Mouse (Mus musculus) c-Kit-positive CD71-positive TER-119-negative erythroid progenitor cells, embryonic 14.5 days (primary cell): Measurements from ENCODE around the gene Sec14l3.
"Not testable (repeated sequence)": the region's sequence is repeated elsewhere in the genome, so short reads cannot be mapped to it uniquely, and the experiment has no call there.

Source experiments
- DNase-seq: peaks from one replicate; pipeline ENCODE4 v3.0.0-alpha.2; 2013; ENCODE audit warnings: low read depth

Gene Sec14l3

GRCm38 (mm10) chr11:4064627-4065122, at the start of gene Sec14l3:
Gene Sec14l3, plus strand, starts transcription at chr11:4064841.
- DNase-seq: no peak

DNA sequence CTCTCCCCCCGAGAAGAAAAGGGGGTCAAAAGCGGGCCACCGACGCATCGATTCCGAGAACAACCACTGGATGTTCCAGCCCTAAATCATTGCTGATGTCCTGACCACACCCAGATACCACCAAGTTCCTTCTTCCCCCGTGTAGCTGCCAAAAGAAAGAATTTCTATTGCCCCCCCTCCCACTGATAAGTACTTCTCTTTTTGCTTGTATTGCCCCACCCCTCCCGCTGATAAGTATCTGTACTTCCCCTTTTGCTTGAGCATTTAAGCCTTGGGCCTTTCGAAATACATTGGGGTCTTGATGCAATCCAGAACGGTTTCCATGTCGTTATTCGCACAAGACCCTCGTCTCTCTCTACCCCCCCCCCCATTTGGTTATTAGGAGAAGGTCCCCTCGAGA, 48.8 kb upstream of the Sec14l3 start:
- not testable (repeated sequence) for DNase-seq

- DNase-seq: not testable (repeated sequence)
Observed at GRCm38 (mm10) chr11:4022111-4022510, 42.5 kb upstream of the Sec14l3 start.

DNA sequence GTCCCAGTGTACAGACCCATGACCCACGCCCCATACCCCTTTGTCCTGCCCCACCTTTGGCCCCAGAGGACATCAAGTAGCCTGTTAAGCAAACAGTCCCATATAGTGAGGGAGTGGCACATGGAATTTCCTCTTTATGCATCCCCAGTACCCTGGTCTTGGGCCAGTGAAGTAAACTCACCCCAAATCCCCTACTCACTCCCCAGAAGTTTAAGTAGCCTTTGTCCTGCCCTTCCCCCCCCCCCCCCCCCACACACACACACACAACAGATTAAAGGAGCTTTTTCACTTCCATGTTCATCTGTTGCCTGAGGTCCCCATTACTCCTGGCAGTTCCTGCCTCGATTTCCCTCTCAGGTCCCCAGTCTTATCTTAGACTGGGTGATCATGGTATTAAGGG, 41.3 kb upstream of the Sec14l3 start:
- no peak for DNase-seq

- DNase-seq: no peak
Observed at GRCm38 (mm10) chr11:4027066-4027465, 37.6 kb upstream of the Sec14l3 start.

DNA sequence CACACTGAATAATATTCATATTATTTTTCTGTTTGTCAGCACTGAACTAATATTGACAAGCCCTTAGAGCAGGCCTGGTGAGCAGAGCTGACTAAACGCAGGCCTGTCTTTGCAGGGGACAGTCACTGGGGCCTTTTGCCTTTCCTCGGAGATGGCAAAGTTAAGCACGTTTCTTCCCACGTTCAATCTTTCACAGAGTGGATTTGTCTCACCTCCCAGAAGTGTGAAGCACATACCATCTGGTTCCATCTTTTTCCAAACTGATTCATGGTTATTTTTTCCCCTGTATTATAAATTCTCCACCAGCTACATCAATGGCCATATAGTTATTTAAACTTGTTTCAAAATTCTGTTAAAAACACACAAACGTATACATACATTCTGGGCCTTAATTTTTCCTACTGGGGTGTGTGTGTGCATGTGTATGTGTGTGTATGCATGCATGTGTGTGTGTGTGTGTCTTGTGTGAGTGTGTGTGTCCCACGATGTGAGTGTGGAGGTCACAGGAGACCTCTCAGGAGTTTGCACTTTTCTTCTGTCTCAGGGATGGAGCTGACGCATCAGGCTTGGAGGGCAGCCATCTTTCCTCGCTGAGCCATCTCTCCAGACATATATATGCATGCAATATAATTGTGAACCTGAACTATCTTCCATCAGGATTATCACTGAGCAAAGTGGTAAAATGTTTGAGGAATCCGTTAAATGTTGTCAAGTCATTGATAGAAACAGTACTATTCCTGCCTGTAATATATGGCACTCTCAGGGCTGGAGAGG, 36.9 kb upstream of the Sec14l3 start:
- DNase-seq: no peak

DNA sequence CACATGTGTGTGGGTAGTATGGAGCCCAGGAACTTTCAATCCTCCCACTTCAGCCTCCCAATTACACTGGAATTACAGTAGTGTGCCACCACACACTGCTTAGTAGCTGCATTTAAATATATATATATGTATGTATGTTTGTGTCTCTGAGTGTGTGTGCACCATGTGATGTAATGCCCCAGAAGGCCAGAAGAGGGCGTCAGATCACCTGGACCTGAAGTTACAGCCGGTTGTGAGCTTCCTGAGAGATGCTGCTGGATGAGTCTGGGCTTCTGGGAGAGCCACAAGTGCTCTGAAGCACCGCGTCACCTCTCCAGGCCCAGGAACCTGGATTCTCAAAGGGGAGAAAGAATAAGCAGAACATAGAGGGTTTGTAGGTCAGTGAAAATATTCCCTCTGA, 35.3 kb upstream of the Sec14l3 start:
- no peak for DNase-seq

- DNase-seq: no peak
Observed at GRCm38 (mm10) chr11:4031126-4031941, 33.3 kb upstream of the Sec14l3 start, which contains the start of gene Sec14l4. Gene Sec14l4, plus strand, starts transcription at chr11:4031462.

DNA sequence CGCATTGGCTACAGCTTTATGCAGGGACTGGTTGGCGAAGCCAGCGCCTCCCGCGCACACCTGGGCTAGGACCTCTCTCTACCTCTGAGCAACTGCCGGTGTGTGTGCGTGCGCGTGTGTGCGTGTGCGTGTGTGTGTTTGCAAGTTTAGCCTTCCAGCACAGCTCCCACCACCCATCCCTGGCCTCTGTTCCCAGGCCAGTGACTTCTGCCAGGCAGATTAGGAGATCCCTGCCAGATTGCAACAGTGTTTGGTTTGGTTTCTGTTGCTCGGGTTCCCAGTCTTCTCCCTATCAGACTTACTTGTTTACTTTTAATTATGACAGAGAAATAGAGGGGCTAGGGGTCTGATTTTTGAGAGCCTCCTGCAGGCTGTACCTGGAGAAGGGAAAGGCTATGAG, 32.7 kb upstream of the Sec14l3 start:
- no peak for DNase-seq

GRCm38 (mm10) chr11:4033471-4033870, 31.2 kb upstream of the Sec14l3 start:
- no peak for DNase-seq

GRCm38 (mm10) chr11:4034169-4034568, 30.5 kb upstream of the Sec14l3 start:
- DNase-seq: no peak

DNA sequence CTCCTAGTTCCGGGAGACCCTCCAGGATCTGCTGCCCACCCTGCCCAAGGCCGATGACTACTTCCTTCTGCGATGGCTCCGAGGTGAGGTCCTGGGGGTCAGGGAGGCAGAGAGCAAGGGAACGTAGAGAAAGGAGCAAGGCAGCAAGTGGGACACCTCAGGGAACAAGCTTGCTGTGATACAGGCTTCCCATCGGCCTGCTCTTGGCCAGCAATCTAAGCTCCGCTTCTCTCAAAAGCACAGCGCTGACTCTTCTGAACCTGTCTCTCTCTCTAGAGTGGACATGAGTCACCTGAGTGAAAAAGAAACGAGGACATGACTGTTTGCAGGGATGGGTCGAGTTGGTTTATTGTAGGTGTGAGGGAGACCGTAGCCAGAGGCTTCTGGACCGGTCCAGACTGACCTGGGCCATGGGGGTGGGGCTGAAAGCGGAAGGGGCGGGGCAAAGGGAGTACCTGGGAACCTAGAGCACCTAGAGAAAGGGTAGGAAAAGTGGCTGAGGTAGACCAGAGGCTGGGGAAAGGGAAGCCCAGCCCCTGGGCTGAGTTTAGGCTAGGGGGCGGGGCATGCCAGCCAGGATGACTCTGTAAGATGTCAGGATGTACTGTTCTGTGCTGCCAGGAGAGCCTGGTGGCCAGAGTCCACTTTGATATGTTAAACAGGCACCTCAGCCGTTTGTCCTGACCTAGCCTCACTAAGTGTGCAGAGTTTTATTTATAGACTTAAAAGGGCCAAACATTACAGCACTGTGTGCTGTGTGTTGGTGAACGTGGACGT, 29.3 kb upstream of the Sec14l3 start:
- DNase-seq: no peak

DNA sequence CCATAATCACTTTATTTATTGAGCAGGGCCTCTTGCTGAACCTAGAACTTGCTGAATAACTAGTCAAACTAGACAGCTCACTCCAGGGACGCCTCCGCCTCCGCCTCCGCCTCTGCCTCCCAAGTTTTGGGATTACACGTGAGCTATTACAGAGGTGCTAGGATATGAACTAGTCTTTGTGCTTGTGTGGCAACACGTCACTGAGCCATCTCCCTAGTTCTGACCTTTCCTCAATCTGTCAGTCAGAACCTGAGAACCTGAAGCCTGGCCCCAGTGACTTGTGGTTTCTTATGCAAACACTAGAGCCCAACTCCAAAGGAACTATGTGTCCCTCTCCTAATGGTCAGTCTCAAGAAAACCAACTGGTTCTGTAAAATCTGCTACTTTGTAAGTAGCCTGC, 28.7 kb upstream of the Sec14l3 start:
- DNase-seq: no peak

DNA sequence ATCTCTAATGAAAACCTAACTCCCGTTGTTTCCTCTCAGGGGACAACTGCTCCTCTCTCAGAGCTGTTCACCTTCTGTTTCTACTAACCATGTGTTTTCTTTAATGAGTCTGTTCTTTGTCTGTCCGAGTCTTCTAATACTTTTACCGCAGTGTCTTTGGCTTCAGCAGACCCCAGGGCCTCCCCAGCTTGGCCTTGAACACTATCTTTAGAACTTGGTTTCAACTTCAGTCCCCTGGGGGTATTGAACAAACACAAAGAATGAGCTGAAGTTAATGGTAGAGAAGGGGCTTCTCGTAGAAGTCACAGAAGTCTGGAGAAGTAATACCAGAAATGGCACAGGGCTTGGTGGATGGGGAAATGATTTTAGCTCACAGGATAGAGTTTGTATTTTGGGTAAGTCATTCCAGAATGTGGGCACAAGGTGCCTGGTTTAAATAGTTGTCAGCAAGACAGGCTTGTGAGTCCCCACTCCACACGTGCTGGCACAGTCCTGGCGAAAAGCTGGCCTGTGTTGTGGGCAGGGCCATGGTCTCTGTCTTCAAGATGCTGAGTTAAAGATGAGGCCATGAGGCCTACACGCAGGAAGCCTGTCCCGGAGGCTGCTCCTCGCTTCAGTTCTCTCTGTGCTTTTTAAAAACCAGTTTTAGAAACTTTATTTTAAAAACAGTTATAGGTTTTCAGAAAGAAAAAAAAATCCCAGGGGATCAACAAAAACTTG, 28.1 kb upstream of the Sec14l3 start:
- no peak for DNase-seq

DNA sequence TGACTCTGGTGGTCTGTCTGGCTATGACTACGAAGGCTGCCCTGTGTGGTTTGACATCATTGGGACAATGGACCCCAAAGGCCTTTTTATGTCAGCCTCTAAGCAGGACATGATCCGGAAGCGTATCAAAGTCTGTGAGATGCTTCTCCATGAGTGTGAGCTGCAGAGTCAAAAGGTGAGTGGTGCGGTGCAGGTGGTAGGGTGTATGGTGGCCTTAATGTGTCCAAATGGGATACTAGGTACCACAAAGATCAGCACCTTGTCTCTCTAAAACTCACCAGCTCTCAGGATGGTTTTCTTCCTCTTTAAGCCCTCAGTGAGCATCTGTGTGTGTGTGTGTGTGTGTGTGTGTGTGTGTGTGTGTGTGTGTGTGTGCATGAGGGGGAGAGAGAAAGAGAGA, 24.7 kb upstream of the Sec14l3 start:
- DNase-seq: no peak

DNA sequence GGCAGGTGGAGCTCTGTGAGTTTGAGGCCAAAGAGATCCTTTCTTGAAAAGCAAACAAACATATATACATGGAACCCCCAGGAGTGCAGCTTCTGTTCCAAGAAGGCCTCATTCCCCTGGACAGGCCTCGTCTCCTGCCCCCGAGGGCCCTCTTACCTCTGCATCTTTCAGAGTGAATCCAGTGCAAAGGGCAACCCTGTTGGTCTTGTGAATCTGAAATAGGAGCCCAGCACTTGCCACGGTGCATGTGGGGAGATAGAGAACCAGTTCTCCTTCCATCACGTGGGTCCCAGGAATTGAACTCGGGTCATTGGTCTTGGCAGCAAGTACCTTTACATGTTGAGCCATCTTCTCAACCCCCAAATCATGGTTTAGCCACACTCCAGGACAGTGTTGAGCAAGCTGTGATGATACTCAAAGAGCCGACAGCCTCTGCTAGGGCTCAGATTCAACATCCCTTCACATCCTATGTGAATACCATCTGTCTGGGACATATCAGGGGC, 23.5 kb upstream of the Sec14l3 start:
- no peak for DNase-seq

DNA sequence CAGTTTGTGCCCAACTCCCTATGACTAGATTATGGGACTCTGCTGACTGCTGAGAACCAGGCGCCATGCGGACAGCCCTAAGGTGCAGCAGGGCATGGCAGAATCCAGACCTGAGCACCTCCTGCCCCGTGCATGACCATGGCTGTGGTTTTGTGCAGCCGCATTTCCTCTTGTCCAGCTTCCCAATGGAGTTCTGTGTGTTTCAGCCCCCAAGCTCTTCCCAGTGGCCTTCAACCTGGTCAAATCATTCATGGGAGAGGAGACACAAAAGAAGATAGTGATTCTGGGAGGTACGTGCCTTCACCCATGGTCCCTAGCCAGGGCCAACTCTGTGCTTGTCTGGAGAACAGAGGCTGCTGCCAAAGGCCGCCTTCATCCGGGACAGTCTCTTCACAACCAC, 21.6 kb upstream of the Sec14l3 start:
- no peak for DNase-seq

DNA sequence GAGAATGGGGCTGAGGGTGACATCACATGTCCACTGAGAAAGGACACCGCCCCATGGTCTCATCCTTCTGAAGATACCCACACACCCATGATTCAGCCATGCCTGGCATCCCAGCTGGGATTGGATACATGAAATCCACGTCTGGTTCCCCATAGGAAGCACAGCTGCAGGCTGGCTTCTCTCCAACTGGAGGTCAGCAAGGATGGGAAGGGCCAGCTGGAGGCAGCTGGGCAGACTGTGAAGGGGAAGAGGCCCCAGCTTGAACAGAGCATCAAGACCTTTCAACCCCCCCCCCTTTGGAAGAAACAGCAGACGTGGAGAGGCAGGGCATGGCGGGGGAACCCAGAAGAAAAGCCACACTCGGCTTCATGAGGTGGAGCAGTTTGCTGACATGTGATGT, 18.1 kb upstream of the Sec14l3 start:
- no peak for DNase-seq

GRCm38 (mm10) chr11:4047766-4048165, 16.9 kb upstream of the Sec14l3 start:
- DNase-seq: no peak

- no peak for DNase-seq
Observed at GRCm38 (mm10) chr11:4048438-4048837, 16.2 kb upstream of the Sec14l3 start.

GRCm38 (mm10) chr11:4053586-4053985, 11.1 kb upstream of the Sec14l3 start:
- peak; percentile 59 for DNase-seq
